Mouse (Mus musculus) intestine, embryonic 16.5 days (tissue): ENCODE measurements around the gene Sec61b. TPM values are rescaled to one million over a fixed set of nuclear protein-coding genes. Genes with fewer than 3 reads are reported as not detected.

ENCODE experiments used
- polyA plus RNA-seq: library from polyadenylated mRNA; unstranded; fragments of >200 nt; fragmentation: Nextera tagmentation; extraction: Ambion mirVana; gene quantifications from 2 replicates; pipeline ENCODE4 v1.2.1, GENCODE M21; 2015

Gene Sec61b
- polyA plus RNA-seq, 1 experiment from 2014 or later, result 418 TPM

Other genes with a start within 250 kb of the Sec61b start
- 17.5 and 20.6 TPM in 2 replicates for gene Tgfbr1, start 121.4 kb upstream of the Sec61b start, polyA plus RNA-seq
- 50.6 and 52.2 TPM in 2 replicates for gene Alg2, start 325 bp upstream of the Sec61b start, polyA plus RNA-seq